Mouse (Mus musculus) left cerebral cortex, postnatal 14 days (tissue): ENCODE results near the gene Gramd4. TPM values are rescaled to one million over a fixed set of nuclear protein-coding genes. Genes with fewer than 3 reads are reported as not detected.
"Not testable (repeated sequence)": the region's sequence is repeated elsewhere in the genome, so short reads cannot be mapped to it uniquely, and the experiment has no call there.

Experiments used
- DNase-seq, 2 experiments: peaks; one replicate each; pipeline ENCODE4 v3.0.0; 2021 to 2022; ENCODE audit warnings: low spot score in 2 of 2, mixed read lengths in 1 of 2
- intact Hi-C: fragments of 180-260 bp; cut with DNase I; formaldehyde crosslinking; loops from one replicate; pipeline ENCODE4 v1.15.1; 2025
- total RNA-seq, 2 experiments: library from RNA; stranded (reverse); gene quantifications; 2 replicates each; pipeline ENCODE4 v1.2.3; 2021

Gramd4 gene
- total RNA-seq, 2 experiments from 2014 or later = 37.2 to 44.3 TPM

- intact Hi-C loops = loop anchor here (5.0 kb wide), 2 partner anchors 83 to 238 kb away; no protein-coding TSS in a partner anchor
- DNase-seq = peak; percentile 90 to 92
Measured at GRCm38 (mm10) chr15:86134941-86135783, 77.7 kb downstream of the Gramd4 start.

- intact Hi-C loops = loop anchor here (5.0 kb wide), 2 partner anchors 85 to 240 kb away; no protein-coding TSS in a partner anchor
- no peak for DNase-seq
Measured at GRCm38 (mm10) chr15:86137638-86138037, 80.1 kb downstream of the Gramd4 start.

- peak; percentile 73 to 75 for DNase-seq
- intact Hi-C loops = no loop called here
Measured at GRCm38 (mm10) chr15:86140323-86140722, 82.8 kb downstream of the Gramd4 start.

GRCm38 (mm10) chr15:86144577-86144976 is 87.1 kb downstream of the Gramd4 start:
- no peak for DNase-seq
- intact Hi-C loops = no loop called here

- intact Hi-C loops = no loop called here
- no peak for DNase-seq
Measured at GRCm38 (mm10) chr15:86145046-86145445, 87.6 kb downstream of the Gramd4 start.

GRCm38 (mm10) chr15:86146922-86147321 is 89.4 kb downstream of the Gramd4 start:
- no peak for DNase-seq
- intact Hi-C loops = no loop called here

- no peak for DNase-seq
- intact Hi-C loops = no loop called here
Measured at GRCm38 (mm10) chr15:86150593-86150992, 93.1 kb downstream of the Gramd4 start.

GRCm38 (mm10) chr15:86153481-86153960 is 96.0 kb downstream of the Gramd4 start:
- no peak for DNase-seq
- intact Hi-C loops = no loop called here

- no peak for DNase-seq
- intact Hi-C loops = no loop called here
Measured at GRCm38 (mm10) chr15:86156492-86156891, 99.0 kb downstream of the Gramd4 start.

GRCm38 (mm10) chr15:86159093-86159492 is 101.6 kb downstream of the Gramd4 start:
- intact Hi-C loops = no loop called here
- DNase-seq = no peak

GRCm38 (mm10) chr15:86159719-86160118 is 102.2 kb downstream of the Gramd4 start:
- DNase-seq = no peak
- intact Hi-C loops = no loop called here

- intact Hi-C loops = no loop called here
- no peak for DNase-seq
Measured at GRCm38 (mm10) chr15:86160906-86161305, 103.4 kb downstream of the Gramd4 start.

GRCm38 (mm10) chr15:86161800-86162199 is 104.3 kb downstream of the Gramd4 start:
- DNase-seq, intact Hi-C loops: not testable (repeated sequence)

GRCm38 (mm10) chr15:86164718-86165345 is 107.3 kb downstream of the Gramd4 start:
- no peak for DNase-seq
- intact Hi-C loops = loop anchor here (5.0 kb wide), 1 partner anchor 62 kb away; no protein-coding TSS in a partner anchor

GRCm38 (mm10) chr15:86165811-86166590 is 108.5 kb downstream of the Gramd4 start:
- no peak for DNase-seq
- intact Hi-C loops = loop anchor here (5.0 kb wide), 1 partner anchor 61 kb away; no protein-coding TSS in a partner anchor

GRCm38 (mm10) chr15:86167032-86167655 is 109.6 kb downstream of the Gramd4 start:
- intact Hi-C loops = loop anchor here (5.0 kb wide), 1 partner anchor 60 kb away; no protein-coding TSS in a partner anchor
- no peak for DNase-seq

GRCm38 (mm10) chr15:86167787-86168504 is 110.5 kb downstream of the Gramd4 start:
- intact Hi-C loops = loop anchor here (5.0 kb wide), 1 partner anchor 59 kb away; no protein-coding TSS in a partner anchor
- DNase-seq = peak in 1 of 2 experiments; percentile 37

GRCm38 (mm10) chr15:86168505-86168867 is 111.0 kb downstream of the Gramd4 start:
- intact Hi-C loops = loop anchor here (5.0 kb wide), 1 partner anchor 59 kb away; no protein-coding TSS in a partner anchor
- peak in 1 of 2 experiments; percentile 48 for DNase-seq
